Mouse (Mus musculus) embryonic fibroblast, embryonic 13.5 days (primary cell): ENCODE measurements at regions not wholly inside any gene's neighbourhood (a gene's known extent, or its start where the extent isn't known, plus 50 kb on each side); places are given as distances from the start of the nearest gene placed in this dataset.

Experiments used
- CTCF ChIP-seq: IDR thresholded peaks from 2 replicates; pipeline ENCODE4 v1.5.1; 2011; ENCODE audit warnings: mild to moderate bottlenecking, control low read depth, low read length, moderate library complexity, borderline replicate concordance; ENCODE audit not compliant: insufficient read depth
- POLR2A ChIP-seq: IDR thresholded peaks from 2 replicates; pipeline ENCODE4 v1.6.1; 2011; ENCODE audit warnings: low read depth, mild to moderate bottlenecking, control low read depth, low read length, moderate library complexity

GRCm38 (mm10) chr9:30539858-30540257, 113.0 kb downstream of the Snx19 start:
- TF ChIP-seq POLR2A (no peak), CTCF (no peak)
